Comparison of ENCODE assay signal across 8 mouse cellular contexts in genomic region chr9:123717186-123718008, GRCm38 (mm10). TPM values are rescaled to one million over a fixed set of nuclear protein-coding genes. Genes with fewer than 3 reads are reported as not detected.
DNase-seq lines count a peak whose midpoint lies in the region; ATAC-seq lines count a peak whose summit lies in the region.

Lztfl1 (minus strand) TSS chr9:123717697.

- intact Hi-C loops in gastrocnemius, postnatal 14 days (cut with DNase I; ENCODE audit: low total_unique reads) = no loop called here
- intact Hi-C loops in left cerebral cortex, postnatal 10 days (cut with DNase I) = loop anchor here (5.0 to 10.0 kb wide), 2 partner anchors 80 to 153 kb away; no protein-coding TSS in a partner anchor

- ATAC-seq in inflammation-experienced regulatory T-cells, adult 6 months = peak; percentile 98
- peak; percentile 99 for ATAC-seq in megakaryocyte-erythroid progenitor cell, adult 5-6 weeks (replicated peaks; ENCODE audit: low FRiP score, low TSS enrichment, poor library complexity, severe bottlenecking)

- DNase-seq in adrenal gland, adult (ENCODE audit: inconsistent age in 2 of 2, low spot score in 1 of 2) = peak; percentile 96 to 98
- peak; percentile 100 for DNase-seq in embryo, embryonic 10.5 days (ENCODE audit: low spot score)
- peak; percentile 97 for DNase-seq in gastrocnemius, postnatal 14 days
- DNase-seq in left cerebral cortex, postnatal 10 days (ENCODE audit: extremely low spot score in 1 of 2, low spot score in 2 of 2) = peak; percentile 98
- DNase-seq in right cerebral cortex, postnatal 25 days = peak; percentile 94
- peak; percentile 92 to 97 for DNase-seq in urinary bladder, postnatal 4 days (ENCODE audit: low spot score in 2 of 2)

RNA-seq across cellular contexts. Expression of gene Lztfl1, which starts in this region (rescaled TPM):
- 10 to 100 TPM; 16.2 to 20.2 TPM for total RNA-seq in gastrocnemius, postnatal 14 days (2021)
- polyA plus RNA-seq in inflammation-experienced regulatory T-cells, adult 6 months (2017; shearing (Covaris generic)) = 10 to 100 TPM; 33.3 to 59.2 (median 57.6) TPM
- 10 to 100 TPM; 72.3 to 72.9 TPM for total RNA-seq in left cerebral cortex, postnatal 10 days (2021)
- total RNA-seq in megakaryocyte-erythroid progenitor cell, adult 5-6 weeks (2014; fragmentation: Nextera tagmentation) = 35.2 and 42.5 TPM in 2 replicates
- 28.1 and 30.4 TPM in 2 replicates for total RNA-seq in megakaryocyte-erythroid progenitor cell, adult 5-6 weeks (2017)

Comparison
In these comparisons a context has a peak if more than half of its experiments do, and no peak if none do; other contexts are left out.
1. Peak in every context shown above with its lines: DNase-seq and ATAC-seq.